Mouse (Mus musculus) frontal cortex, postnatal 10 days (tissue): Measurements from ENCODE around the gene S100a2.
A peak's percentile ranks its signal among the peaks of the same experiment; 100 is the strongest.

Experiments
- DNase-seq, 2 experiments: peaks; one replicate each; pipeline ENCODE4 v3.0.0; 2022; ENCODE audit warnings: low spot score in 2 of 2, mixed read lengths in 1 of 2

The S100a2 gene

DNA sequence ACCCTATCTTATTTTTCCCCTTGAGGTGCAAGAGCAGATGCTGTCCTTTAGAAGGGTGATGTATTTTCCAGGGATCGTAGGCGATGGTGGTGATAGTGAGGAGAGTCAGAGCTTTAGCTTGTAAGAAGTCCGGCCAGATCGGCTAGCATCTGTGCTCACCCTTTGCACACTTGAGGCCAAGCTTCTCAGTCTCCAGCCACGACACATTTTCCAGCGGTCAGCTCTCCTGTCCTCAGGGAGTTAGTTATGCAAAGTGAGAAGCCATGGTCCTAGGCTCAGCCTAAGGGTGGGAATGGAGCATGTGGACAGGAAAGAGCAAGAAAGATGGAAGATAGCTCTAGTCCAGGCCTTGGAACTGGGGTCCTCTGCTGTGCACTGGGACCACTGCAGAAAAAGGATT, 6.8 kb downstream of the S100a2 start:
- no peak for DNase-seq

DNA sequence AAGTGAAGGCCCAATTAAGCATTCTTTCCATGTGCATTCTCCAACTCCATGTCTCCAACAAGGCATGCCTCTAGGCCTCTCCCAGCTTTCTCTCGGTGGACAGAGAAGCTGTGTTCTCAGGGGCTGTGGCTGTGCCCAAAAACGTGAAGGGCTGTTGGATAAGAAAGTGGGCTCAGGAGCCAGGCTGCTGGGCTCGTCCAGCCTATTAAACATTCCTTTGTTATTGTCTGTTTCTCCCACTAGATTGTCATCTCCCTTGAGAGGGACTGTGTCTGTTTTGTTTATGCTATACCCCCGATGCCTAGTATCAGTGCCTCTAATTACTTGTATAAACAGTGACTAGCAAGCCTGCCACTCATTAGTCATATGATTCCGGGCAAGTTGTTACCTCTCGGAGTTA, 7.7 kb downstream of the S100a2 start:
- DNase-seq, result no peak

DNA sequence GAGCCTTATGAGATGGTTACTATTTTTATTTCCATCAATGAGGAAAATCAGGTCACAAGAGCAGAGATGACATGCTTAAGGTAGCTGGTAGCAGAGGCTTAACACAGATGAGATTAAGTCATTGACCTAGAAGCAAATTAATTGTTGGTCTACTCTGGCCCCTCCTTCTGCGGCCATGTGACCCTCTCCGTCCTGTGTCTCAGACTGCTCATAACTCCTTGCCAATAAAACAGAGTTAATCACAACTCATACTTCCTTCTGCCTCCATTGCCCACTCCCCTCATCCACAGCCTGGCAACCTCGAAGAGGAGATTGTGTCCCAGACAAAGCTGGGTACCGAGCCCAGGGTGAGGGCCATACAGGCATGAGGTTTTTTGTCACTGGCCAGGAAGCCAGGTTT, 8.2 kb downstream of the S100a2 start:
- DNase-seq, result no peak

DNA sequence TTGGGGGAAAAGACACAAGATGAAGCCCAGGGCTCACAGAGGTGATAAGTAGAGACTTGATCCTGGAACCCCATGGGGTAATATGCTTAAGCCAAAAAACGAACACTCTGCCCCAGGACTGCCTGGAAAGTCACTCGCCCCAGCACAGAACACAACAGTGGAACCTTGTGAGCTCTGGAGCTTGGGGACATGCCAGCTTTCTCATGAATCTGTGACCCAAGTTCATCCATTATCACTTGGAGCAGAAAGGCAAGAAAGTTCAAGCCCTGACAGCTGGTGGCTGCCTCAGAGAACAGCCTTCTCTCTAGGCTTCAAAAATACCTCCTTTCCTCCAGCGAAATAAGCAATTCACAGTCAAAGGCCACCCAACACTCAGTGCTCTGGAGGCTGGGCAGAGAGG, 9.4 kb downstream of the S100a2 start:
- no peak for DNase-seq

DNA sequence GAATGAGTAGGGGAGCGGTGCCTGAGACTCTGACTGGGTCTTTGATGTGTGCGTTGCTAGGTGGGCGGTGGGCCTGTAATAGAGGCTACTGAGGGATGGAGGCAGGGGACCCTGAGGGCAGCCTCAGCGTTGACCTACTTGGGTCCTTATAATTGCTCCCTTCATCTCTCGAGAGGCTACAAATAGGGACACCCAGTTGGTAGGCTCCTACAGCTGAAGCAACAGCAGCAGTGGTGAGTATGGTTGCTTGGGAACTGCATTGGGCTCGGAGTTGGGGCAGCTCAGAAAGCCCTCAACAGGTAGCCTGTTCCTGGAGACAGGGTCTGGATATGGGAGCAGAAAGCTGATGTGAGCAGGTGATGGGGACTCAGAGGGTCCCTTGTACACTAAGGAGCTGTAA, 10.0 kb downstream of the S100a2 start:
- no peak for DNase-seq

DNA sequence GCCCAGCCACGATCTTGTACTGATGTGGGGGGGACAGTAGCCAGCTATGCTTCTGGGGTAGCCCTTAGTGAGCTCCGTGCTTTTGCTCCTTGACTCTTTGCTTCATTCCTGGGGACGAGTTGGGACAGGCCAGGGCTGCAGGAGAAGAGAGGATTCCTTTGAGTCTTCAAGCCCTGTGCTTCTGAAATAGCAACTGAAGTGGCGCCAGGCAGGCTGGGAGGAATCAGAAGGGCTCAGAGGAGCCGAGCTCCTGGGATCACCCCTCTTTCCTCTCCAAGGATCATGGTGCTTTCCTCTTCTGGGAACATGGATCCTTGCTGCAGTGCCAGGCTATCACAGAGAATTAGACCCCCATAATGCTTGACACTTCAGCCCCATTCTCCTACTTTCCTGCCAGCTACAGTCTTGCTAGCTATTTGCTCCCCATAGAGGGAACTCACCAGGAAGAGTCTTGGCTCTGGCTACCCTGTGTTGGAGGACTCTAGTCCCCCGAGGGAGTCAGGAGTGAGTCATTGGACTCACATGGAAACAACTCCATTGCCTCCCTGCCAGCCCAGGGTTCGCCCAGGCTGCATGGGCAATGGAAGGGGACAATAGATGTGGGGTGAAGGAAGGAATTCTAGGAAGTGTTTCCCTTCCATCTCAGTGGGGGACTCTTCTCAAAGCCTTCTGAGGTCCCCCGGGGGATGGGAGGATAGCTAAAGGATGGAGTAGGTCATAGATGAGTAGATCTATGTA, 10.6 kb downstream of the S100a2 start:
- DNase-seq, result no peak

DNA sequence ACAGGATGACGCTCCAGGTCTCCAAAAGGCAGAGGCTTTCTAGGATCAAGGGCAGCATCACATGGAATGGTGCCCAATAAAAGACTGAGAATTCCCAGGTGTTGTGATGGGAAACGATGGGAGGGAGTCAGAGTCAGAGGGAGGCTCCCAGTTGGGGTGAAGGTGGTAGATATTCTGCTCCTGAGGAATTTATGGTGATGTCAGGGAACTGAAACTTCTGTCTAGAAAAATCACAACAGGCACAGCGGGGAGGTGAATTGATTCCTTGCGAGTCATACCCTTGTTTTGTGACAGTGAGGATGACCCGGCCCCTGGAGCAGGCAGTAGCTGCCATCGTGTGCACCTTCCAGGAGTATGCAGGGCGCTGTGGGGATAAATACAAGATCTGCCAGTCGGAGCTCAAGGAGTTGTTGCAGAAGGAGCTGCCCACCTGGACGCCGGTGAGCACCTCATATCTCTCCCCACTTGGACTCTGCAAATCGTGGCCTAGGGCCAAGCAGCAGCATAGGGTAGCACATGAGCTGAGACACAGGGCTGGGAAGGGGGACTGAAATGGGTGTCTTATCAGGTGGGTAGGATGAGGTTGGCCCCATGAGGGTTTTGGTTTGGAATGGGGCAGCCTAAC, 11.6 kb downstream of the S100a2 start, which contains the start of gene Gm42674:
Gm42674 (plus strand) TSS at position 419 of the 625 bp plus-strand sequence.
- DNase-seq, result no peak

DNA sequence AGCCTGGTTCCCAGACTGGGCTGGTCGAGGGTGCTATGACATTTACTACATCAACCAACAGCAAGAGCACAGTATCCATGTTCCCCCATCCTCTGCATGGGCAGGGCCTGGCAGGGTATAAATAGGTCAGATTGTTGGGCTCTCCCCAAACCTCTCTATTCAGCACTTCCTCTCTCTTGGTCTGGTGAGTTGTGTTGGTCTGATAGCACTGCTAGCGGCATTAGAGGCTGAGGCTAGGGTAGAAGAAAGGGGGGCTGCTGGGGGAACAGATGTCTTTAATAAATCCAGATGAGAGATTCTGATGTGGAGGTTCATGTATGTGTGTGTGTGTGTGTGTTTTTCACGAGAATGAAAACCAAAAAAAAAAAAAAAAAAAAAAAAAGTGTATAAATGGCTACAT, 13.6 kb downstream of the S100a2 start, which contains the start of gene S100a4:
S100a4 (plus strand) TSS at position 149 of the 400 bp plus-strand sequence.
- DNase-seq, result no peak

DNA sequence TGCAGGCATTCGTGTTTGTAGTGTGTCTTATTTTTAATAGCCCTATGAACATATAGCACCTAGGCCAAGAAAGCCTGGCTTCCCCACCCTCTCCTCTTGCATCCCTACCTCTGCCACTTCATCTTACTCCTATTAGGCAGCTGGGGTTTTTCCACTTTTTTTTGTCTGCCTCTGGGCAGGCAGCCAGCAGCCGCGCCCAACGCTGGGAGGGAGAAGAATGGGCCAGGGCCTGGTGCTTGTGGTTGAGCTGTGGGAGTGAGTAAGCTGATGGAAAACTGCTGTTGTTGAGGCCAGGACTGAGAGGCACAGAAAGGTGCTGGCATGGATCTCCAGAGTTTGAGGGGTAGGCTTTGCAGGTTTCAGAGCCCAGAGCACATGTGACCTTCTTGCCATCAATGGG, 14.4 kb downstream of the S100a2 start:
- DNase-seq, result peak in 1 of 2 experiments; percentile 49

DNA sequence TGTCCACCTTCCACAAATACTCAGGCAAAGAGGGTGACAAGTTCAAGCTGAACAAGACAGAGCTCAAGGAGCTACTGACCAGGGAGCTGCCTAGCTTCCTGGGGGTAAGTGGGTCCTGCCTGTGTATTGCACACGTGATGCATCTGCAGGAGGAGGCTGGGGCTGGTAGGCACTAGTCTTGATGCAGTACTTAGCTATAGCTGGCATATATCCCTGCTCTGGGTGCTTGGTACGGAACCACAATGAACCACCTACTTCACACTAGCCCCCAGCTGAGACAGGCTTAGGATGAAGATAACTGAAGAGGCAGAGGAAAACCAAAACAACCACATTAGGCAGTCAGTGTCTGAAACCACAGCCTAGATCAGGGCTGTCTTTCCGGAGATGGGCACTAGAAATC, 15.0 kb downstream of the S100a2 start:
- DNase-seq, result no peak

DNA sequence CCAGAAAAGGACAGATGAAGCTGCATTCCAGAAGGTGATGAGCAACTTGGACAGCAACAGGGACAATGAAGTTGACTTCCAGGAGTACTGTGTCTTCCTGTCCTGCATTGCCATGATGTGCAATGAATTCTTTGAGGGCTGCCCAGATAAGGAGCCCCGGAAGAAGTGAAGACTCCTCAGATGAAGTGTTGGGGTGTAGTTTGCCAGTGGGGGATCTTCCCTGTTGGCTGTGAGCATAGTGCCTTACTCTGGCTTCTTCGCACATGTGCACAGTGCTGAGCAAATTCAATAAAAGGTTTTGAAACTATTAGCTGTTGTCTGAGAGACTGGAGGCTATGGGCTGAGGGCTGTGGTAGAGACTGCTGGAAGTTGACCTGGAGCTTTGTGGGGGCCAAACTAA, 15.7 kb downstream of the S100a2 start:
- no peak for DNase-seq

DNA sequence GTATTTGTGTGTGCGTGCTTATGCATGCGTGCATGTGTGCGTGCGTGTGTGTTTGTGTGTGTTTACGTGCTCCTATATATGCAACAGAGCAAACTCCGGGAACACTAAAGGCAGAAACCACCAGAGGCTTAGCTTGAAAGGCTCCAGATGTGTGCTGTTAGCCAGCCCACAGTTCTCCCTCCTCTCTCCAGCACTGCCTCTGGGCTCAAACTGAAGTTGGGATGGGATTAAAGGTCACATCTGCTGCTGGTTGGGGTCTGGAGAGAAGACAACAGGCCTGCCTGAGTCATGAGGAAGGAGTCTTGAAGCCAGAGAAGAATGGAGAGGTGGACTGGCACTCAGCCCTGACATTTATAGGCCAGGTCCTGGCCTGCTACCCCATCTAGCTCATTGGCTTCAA, 16.1 kb downstream of the S100a2 start:
- no peak for DNase-seq

DNA sequence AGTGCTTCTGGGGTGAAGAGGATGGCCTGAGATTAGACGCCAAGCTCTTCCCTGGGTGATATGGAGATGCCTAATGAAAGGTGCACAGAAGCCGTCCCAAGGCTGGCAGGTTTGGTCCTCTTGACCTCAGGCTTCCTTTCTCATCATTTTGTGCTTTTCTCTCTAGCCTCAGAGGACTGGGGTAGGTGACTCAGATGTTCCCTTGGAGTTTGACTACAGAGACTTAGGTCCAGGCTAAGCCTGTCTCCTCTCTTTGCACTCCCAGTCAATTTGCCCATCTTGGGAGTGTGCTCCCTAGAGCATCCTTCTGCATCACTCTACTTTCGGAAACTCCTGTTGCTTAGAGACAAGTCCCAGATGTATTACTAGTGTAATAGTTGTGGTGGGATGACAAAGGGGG, 17.3 kb downstream of the S100a2 start:
- no peak for DNase-seq

DNA sequence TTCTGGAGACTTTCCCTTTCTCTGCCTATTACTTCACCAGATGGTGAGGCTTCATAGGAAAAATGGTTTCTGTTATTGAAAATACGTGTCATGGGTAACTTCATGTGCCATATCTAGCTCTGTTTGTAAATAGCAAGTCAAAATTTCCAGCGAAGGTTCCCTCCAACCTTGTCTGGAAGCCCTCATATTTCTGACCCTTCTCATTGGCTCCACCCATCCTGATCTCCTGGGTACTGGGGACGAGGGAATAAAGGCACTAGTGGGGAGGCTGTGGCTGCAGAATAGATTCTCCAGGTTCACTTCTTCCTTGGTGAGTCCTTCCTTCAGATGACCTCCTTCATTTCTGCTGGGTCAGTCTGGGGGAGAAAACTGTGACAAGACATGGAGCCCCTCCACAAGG, 18.2 kb downstream of the S100a2 start, which contains the start of gene S100a5:
S100a5 (plus strand) TSS at position 301 of the 400 bp plus-strand sequence.
- DNase-seq, result no peak

DNA sequence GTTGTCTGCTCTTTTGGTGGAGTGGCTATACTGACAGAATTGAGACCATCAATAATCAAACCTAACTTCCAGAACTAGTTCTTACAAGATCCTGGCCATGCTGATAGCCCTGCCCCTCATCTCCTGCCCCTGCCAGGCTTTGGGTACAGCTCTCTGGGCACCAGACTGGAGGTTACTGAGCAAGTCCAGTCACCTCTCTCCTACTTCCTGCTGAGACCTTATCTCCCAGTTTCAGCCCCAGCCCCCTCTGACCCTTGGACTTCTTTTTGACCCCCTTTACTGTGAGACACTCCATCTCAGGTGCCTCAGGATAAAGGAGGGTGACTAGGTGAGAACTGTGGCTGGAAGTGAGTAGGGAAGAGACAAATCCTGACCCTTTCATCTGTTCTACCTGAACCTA, 19.1 kb downstream of the S100a2 start:
- no peak for DNase-seq

DNA sequence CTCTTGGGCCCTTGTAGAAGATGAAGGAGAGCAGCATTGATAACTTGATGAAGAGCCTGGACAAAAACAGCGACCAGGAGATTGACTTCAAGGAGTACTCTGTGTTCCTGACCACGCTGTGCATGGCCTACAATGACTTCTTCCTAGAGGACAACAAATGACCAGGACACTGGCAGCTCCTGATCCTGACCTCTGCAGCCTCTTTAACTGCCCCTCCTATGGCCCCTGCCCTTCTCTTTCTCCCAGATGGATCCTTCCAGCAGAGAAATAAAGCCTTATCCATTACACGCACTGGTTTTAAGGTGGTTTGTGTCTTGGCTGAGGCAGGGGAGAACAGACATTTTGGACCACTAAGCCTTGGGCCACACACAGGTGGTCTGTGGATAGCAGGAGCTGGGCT, 21.4 kb downstream of the S100a2 start:
- no peak for DNase-seq

DNA sequence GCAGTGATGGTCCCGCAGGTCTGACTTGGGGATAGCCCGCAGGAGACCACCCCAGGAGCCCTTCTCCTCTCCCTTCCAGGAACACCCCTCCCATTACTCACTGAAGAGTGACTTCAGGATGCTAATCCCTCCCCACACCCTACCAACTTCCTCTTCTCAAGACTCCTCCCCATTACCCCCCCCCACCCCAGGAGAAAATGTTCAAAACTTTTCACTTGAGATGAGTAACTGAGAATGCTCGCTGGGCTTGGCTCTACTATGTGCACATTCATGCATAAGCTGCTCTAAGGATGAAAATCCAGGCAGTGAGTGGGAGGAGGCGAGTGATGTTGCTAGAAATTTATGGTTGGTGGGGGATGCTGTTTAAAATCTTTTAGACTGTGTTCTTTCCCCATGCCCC, 22.0 kb downstream of the S100a2 start:
- DNase-seq, result no peak

DNA sequence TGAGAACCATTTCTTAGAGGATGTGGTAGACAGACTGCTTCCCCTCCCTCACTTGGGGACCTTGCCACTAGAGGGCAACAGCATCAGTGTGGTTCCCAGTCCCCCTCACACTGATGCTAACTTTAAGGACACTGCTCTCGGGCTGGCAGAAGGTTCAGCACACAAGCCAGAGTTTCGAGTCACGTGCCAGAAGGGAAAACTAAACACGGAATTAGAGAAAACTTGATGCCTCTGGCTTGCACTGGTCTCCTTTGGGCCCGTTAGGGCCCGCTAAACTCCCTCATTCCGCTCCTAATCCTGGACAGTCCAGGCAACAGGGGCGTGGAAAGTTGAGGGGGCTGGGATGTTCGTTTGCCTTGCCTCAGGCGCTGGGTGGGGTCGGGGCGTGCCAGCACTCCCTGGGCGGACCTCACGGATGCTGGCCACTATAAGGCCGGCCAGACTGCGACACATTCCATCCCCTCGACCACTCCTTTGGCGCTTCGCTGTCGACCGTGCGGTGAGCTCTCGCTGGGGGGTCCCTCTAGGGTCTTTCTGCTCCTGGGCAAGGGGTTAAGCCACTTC, 22.8 kb downstream of the S100a2 start, which contains the start of gene S100a6:
S100a6 (plus strand) TSS at position 155 of the 564 bp plus-strand sequence.
- peak; percentile 44 to 62 for DNase-seq

DNA sequence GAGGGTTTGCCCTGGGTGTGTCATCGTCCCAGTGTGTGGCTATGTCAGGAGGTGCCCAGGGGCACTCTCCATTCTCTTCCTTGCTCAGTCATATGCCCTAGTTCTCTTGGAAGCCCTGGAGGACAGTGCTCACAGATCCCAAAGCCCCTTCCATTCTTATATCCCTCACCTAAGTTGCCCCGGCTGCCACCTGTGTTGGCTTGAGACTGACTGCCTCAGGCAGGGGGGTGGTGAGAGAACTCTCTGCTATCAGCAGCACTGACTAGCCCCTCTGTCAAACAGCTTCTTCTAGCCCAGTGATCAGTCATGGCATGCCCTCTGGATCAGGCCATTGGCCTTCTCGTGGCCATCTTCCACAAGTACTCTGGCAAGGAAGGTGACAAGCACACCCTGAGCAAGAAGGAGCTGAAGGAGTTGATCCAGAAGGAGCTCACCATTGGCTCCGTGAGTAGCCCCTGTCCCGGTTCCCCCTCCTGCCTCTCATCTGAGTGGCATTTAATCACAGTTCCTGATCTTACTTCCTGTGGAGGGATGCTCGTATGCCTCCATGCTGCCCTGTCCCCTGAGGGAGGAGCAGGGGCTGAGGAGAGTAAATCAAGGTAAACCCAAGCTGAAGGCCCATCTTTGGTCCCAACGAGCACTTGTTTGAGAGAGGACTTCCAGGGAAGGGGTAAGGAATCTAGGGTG, 23.6 kb downstream of the S100a2 start:
- DNase-seq, result no peak

DNA sequence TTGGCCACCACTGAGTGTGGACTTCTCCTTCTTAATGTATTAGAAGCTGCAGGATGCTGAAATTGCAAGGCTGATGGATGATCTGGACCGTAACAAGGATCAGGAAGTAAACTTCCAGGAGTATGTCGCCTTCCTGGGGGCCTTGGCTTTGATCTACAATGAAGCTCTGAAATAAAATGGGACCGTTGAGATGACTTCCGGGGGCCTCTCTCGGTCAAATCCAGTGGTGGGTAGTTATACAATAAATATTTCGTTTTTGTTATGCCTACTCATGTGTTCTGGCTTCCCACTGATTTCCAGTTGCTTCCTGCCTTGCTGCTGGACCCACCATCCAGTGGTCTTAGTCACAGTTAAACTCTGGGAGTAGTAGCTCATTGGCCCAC, 24.1 kb downstream of the S100a2 start:
- DNase-seq, result no peak

DNA sequence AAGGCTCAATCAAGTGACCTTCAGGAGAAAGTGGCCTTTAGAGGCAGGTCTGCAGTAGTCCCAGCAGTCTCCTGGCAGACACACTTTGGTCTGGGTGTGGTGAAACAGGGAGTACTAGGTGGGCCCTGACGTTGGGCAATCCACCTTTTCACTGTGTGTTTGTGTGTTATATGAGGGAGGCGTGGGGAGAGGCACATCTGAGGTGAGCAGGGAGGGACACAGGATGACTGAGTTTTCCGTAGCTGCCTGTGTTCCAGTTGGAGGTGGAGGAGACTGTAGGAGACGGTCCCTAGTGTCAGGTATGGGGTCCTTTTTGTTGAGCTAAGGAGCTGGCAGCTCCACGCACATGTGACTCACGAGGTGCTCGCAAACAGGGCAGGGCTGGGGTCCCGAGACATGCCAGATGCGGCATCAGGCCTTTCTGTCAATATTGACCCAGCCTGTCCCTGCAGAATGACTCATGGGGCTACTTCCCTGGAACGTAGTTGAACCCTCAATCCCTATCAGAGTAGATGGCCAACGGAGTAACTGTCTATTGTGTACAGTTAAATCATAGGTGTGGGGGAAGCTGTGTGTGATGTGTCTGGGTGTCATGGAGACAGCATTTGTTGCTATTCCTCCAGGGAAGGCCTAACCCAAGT, 24.7 kb downstream of the S100a2 start:
- no peak for DNase-seq

DNA sequence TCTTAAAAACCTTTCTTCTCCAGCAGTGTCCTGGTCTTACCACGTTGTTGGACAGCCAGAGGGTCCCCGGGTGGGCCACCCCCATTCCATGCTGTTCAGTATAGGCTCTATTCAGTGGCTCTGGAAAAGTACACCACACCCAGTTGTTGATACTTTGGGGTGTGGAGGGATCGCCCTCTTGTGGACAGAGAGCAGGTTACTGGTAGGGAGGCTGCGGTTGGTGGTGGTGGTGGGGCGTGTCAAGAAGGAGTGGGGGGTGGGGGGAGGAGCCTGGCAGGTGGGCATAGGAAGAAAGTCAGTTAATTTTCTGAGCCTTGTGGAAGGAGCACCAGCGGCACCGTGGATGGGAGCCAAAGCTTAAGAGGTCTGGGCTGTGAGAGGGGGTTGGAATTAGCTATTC, 25.4 kb downstream of the S100a2 start:
- peak; percentile 63 to 66 for DNase-seq
